14 mouse cellular contexts compared by ENCODE assay signal in the genomic region with DNA sequence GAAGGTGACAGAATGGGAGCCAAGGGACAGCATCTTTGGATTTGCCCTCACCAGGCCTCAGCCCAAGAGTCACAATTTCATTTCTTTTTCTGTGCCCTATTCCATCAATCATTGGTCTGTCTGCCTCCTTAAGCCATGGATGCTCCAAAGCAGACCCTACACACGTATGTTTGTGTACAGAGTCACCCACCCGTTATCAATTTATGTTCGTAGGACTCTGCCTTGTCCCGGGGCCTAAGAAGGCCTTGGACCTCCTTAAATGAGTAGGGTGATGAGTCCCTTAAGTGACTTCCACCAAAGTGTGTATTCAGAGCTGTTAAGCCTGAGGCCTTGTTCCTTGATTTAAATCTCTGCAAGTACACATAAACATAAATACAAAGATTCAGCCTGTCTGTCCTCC. TPM values are rescaled to one million over a fixed set of nuclear protein-coding genes. Genes with fewer than 3 reads are reported as not detected.
DNase-seq lines count a peak whose midpoint lies in the region; ATAC-seq and TF ChIP-seq lines count a peak whose summit lies in the region.
"Had no signal": no experiment of that assay in that cellular context is flagged by ENCODE, and none has a peak within 500 bp of the region (broad histone marks: within the 10 kb centered on the region; RNA-seq: fewer than 3 reads in every experiment).

No protein-coding gene starts in this region.

- no peak for ATAC-seq in forebrain, embryonic 12.5 days (ENCODE audit: low FRiP score)
- ATAC-seq in hindbrain, embryonic 14.5 days (ENCODE audit: low FRiP score), result no peak
- ATAC-seq in monocyte, adult 5-6 weeks (replicated peaks; ENCODE audit: insufficient number of reproducible peaks, low FRiP score, low TSS enrichment, poor library complexity, severe bottlenecking), result no peak
- ATAC-seq: inflammation-experienced regulatory T-cells, adult 6 months had no signal

- no peak for TF ChIP-seq CTCF in brain, embryonic 14.5 days (IDR thresholded peaks at IDR 0.05; ENCODE audit: borderline replicate concordance, extremely low read depth, insufficient read depth, insufficient read length)

- H3K4me2 ChIP-seq in forebrain, embryonic 12.5 days, result peak overlapping the region; percentile 59
- peak overlapping the region; percentile 68 for H3K4me2 ChIP-seq in hindbrain, embryonic 14.5 days (replicated peaks)

- peaks cover 99% of the 10 kb centered on the region for H3K4me1 ChIP-seq in forebrain, embryonic 12.5 days
- H3K4me1 ChIP-seq in hindbrain, embryonic 14.5 days (replicated peaks; ENCODE audit: control insufficient read depth, insufficient read depth, low read length), result peaks cover 86% of the 10 kb centered on the region

- WGBS in forebrain, embryonic 12.5 days, result 50% methylated on average over 4 of the region's 4 CpGs
- WGBS in hindbrain, embryonic 14.5 days, result 35% methylated on average over 4 of the region's 4 CpGs

- peak overlapping the region; percentile 83 for H3K9ac ChIP-seq in forebrain, embryonic 12.5 days
- peak overlapping the region; percentile 80 for H3K9ac ChIP-seq in hindbrain, embryonic 14.5 days
- H3K9ac ChIP-seq: embryonic facial prominence, embryonic 15.5 days; liver, embryonic 15.5 days had no signal

- peak overlapping the region; percentile 100 for H3K27ac ChIP-seq in forebrain, embryonic 12.5 days
- peak overlapping the region; percentile 99 for H3K27ac ChIP-seq in hindbrain, embryonic 14.5 days
- H3K27ac ChIP-seq: embryonic facial prominence, embryonic 15.5 days; limb, embryonic 12.5 days; liver, embryonic 15.5 days had no signal

- TF ChIP-seq POLR2A in brain, embryonic 14.5 days (IDR thresholded peaks at IDR 0.05; ENCODE audit: borderline replicate concordance, extremely low read depth, insufficient read depth, insufficient read length, poor library complexity, severe bottlenecking), result no peak

- peak; percentile 69 for DNase-seq in brain, embryonic 14.5 days (ENCODE audit: low read depth)
- peak; percentile 29 for DNase-seq in hindbrain, embryonic 14.5 days (ENCODE audit: low spot score)
- DNase-seq in neural tube, embryonic 10.5 days (ENCODE audit: extremely low spot score, low spot score), result peak; percentile 32
- DNase-seq in heart, adult 9 months (ENCODE audit: low spot score in 2 of 2), result no peak
- no peak for DNase-seq in urinary bladder, postnatal 10 days (ENCODE audit: low spot score)
- DNase-seq: adrenal gland, postnatal 36 days; gastrocnemius, postnatal 36 days; thymus, postnatal 25 days had no signal

- H3K9me3 ChIP-seq in forebrain, embryonic 12.5 days, result no peaks in the 10 kb centered on the region
- H3K9me3 ChIP-seq in hindbrain, embryonic 14.5 days (ENCODE audit: control insufficient read depth, low read length), result no peaks in the 10 kb centered on the region
- H3K9me3 ChIP-seq: embryonic facial prominence, embryonic 15.5 days; limb, embryonic 12.5 days; liver, embryonic 15.5 days had no signal

- H3K4me3 ChIP-seq in forebrain, embryonic 12.5 days (replicated peaks), result peak overlapping the region; percentile 38
- H3K4me3 ChIP-seq in hindbrain, embryonic 14.5 days (replicated peaks; ENCODE audit: low read length), result 0 out of 2 replicates have a peak overlapping the region, but pooled peaks have one; percentile 1

- H3K36me3 ChIP-seq in forebrain, embryonic 12.5 days (replicated peaks), result peaks cover 33% of the 10 kb centered on the region
- H3K36me3 ChIP-seq in hindbrain, embryonic 14.5 days (replicated peaks; ENCODE audit: control insufficient read depth, insufficient read depth), result peaks cover 14% of the 10 kb centered on the region; the same call in 1 of the 2 replicates
- H3K36me3 ChIP-seq: embryonic facial prominence, embryonic 15.5 days; limb, embryonic 12.5 days; liver, embryonic 15.5 days had no signal

- H3K27me3 ChIP-seq in forebrain, embryonic 12.5 days, result peaks cover 32% of the 10 kb centered on the region
- peaks cover 6% of the 10 kb centered on the region; the same call in 1 of the 2 replicates for H3K27me3 ChIP-seq in hindbrain, embryonic 14.5 days (ENCODE audit: control insufficient read depth, insufficient read depth, low read length)

RNA-seq across cellular contexts. Expression of gene Polg, which starts 50.1 kb away (rescaled TPM):
- 44.7 and 55.4 TPM in 2 replicates for polyA plus RNA-seq in brain, embryonic 14.5 days (2012; rRNA removed)
- polyA plus RNA-seq in forebrain, embryonic 12.5 days (2016; fragmentation: Nextera tagmentation; extraction: Ambion mirVana), result 41.7 and 45.1 TPM in 2 replicates
- polyA plus RNA-seq in hindbrain, embryonic 14.5 days (2014; fragmentation: Nextera tagmentation; extraction: Ambion mirVana), result 26.3 and 28.9 TPM in 2 replicates
- 70.5 to 97.7 TPM (median 92.7 TPM) in 3 replicates for total RNA-seq in monocyte, adult 5-6 weeks (2017)

Comparison
In these comparisons a context has a peak if more than half of its experiments do, and no peak if none do; other contexts are left out.
1. DNase-seq: peak in brain, embryonic 14.5 days (single experiment), hindbrain, embryonic 14.5 days (single experiment) and neural tube, embryonic 10.5 days (single experiment); none in heart, adult 9 months (0 of 2) and urinary bladder, postnatal 10 days (single experiment).